Mouse (Mus musculus) splenic B cell, adult 2 months (primary cell): ENCODE data around the gene Fam122c.
A peak's percentile ranks its signal among the peaks of the same experiment; 100 is the strongest.

Experiments used
- DNase-seq: peaks from one replicate; pipeline ENCODE4 v3.0.0-alpha.2; 2011; ENCODE audit warnings: low read depth, low spot score
- H3K27me3 ChIP-seq: 2 replicates; pipeline ENCODE4 v1.6.1; 2012; ENCODE audit warnings: mild to moderate bottlenecking, low read length, moderate library complexity, mixed read lengths; ENCODE audit not compliant: control insufficient read depth, poor library complexity, insufficient read depth, severe bottlenecking
- H3K36me3 ChIP-seq: 2 replicates; pipeline ENCODE4 v1.6.1; 2012; ENCODE audit warnings: mild to moderate bottlenecking, low read length, moderate library complexity, mixed read lengths; ENCODE audit not compliant: control insufficient read depth, poor library complexity, insufficient read depth, severe bottlenecking

Fam122c gene

DNA sequence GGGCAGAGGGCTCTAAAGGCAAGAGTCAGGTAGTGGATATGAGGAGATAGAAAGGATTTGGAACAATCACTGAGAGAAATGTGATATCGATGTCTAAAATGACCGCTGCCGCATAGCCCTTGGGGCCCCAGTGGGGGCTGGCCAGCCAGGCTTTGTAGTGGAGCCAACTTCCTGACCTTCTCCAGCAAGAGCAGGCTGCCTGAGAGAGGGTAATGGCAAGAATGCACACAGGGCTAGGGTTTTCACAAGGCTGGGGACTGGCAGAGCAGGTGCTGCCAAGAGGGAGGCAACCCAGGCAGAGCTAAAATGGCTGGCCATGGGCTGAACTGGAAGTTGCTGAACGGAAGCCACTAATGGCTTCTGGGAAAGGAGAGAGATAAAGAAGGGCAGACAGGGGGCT lies 47.9 kb downstream of the Fam122c start:
- DNase-seq, result no peak
- no peaks in the 10 kb centered on the region for H3K36me3 ChIP-seq
- H3K27me3 ChIP-seq, result no peaks in the 10 kb centered on the region

DNA sequence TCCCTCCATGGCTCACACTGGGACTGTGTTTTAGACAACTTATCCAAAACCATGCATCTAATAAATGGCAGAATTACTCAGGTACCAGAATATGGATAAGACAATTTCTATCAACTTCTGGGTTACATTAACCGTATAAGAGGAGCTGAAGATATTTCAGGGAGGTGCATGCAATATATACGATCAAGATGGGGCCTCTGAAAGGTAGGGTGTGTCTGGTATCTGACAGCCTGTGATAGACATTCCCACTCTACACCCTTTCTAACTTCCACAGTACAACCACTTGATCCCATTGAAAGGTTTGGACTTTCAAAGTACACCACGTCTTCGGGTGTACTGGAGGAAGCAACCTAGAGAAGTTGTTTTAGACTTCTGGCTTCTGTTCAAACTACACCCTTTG lies 57.2 kb downstream of the Fam122c start:
- no peak for DNase-seq
- H3K27me3 ChIP-seq, result no peaks in the 10 kb centered on the region

DNA sequence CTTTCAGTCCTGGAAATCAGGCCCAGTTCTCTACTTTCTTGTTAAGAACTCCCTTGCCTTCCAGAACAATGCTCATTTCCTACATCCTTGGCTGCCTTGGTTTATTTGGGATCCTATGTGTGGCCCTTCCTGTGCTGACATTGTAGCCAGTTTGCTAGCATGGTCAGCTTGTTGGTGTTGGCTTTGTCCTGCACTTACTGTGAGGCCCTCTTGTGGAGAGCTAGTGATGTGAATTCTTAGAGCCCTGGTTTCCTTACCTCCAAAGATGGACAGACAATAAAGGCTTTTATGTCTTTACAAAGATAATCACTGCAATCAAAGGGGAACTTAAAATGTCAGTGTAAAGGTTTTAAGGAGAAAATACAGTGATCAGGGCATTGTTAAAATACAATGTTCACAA lies 64.1 kb downstream of the Fam122c start:
- no peak for DNase-seq
- Histone ChIP-seq H3K36me3 (no peaks in the 10 kb centered on the region), H3K27me3 (no peaks in the 10 kb centered on the region)

More for the DNA sequence above, 57.2 kb downstream of the Fam122c start:
- H3K36me3 ChIP-seq, result no peaks in the 10 kb centered on the region

DNA sequence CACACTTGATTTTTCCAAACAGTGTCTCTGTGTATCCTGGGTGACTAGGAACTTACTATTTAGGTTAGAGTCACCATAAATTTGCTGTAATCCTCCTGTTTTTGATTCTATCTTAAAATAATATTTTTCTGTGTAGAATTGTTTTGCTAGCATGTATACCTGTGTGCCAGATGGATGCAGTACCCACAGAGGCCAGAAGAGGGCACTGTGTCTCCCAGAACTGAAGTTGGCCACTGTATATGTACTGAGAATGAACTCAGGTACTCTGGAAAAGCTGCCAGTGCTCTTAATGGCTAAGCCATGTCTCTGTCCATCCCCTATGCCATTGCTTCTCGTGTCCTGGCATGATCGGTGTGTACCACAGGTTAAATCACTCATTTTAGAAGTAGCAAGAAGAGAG lies 68.3 kb downstream of the Fam122c start:
- Histone ChIP-seq H3K27me3 (no peaks in the 10 kb centered on the region), H3K36me3 (no peaks in the 10 kb centered on the region)
- DNase-seq, result peak; percentile 72

DNA sequence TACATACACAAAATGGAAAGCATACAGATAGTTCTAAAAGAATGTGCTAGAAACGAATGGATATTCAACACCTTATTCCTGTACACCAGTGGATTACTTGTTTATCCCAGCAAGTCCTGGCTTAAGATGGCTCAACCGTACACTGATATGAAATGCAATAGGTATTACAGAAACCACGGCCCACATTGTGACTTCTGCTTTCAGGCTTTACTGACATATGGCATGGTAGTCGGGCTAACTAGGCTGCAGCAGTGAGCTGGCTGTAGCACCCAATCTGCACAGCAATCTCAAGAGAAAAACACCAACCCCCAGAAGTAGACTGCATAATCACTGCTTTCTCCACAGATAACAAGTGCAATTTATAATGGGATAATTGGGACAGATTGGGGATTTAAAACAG lies 75.2 kb downstream of the Fam122c start:
- no peaks in the 10 kb centered on the region for H3K27me3 ChIP-seq
- no peak for DNase-seq
- 0 out of 2 replicates have a peak, but pooled peaks cover 2% of the 10 kb centered on the region for H3K36me3 ChIP-seq

DNA sequence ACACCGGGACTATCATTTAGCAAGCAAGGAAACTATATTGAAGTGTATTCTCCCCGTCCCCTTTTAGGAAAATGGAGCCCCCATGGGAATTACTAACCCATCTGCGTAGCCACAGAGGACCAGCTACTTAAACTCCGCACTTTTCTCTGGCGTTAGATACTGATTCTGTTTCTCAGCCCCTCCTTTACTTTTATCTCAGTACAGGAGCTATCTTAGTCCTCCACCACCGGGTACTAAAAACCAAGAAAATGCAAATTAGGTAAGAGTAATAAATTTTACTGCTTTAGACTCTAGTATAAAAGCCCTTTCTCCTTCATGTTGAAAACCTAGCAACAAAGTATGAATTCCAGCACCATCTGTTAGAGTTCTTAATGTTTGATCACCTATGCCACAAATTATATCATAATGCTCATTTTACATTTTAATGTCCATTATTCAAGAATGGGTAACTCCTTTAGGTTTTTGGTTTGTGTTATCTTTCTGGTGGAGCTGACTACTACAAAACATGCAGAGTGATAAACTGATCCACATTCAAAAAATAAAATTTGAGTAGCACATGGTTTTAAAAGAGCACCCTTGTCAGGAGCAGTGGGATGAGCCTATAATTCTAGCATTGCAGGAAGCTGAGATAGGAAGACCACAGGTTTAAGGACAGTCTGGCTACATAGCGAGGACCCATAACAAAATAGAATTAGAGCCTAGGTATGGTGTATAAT lies 91.6 kb downstream of the Fam122c start:
- Histone ChIP-seq H3K36me3 (no peaks in the 10 kb centered on the region), H3K27me3 (no peaks in the 10 kb centered on the region)
- no peak for DNase-seq

DNA sequence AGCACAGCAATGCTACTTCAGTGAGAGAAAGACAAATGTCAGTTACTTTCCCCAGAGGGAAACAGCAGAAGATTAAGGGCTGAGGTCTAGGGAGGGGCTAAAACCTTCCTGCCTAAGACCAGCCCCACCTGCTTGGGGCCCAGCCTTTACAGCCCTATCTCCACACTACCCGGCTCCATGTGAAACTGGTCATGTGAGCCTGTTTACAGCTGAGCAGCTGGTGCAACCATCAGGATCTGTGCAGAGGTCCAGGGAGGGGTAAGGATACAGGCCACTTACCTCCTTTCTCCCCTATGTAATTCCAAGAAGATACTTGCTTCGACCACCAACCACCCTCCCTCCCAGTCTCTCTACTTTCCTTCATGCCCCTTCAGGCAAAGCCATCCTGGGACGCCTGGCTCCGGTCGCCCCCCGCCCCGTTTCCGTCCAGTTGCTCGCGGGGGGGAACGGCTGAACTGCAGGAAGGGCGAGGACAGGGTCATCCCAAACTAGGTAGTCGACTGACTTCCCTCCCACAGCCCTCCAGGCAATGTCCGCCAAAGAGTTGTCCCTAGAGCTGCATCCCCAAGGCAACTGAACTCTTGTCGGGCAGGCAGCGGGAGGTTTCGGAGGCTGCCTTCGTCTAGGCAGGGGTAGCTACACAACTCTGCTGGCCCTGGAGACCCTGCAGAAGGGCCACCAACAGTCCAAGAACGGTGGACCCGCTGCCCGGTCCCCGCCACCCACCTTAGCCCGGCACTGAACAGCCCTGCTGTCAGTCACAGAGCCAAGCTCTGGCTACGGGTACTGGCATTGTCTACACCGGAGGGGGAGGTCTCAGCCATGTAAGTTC lies 96.5 kb downstream of the Fam122c start:
- DNase-seq, result peak; percentile 24
- Histone ChIP-seq H3K36me3 (no peaks in the 10 kb centered on the region), H3K27me3 (no peaks in the 10 kb centered on the region)

DNA sequence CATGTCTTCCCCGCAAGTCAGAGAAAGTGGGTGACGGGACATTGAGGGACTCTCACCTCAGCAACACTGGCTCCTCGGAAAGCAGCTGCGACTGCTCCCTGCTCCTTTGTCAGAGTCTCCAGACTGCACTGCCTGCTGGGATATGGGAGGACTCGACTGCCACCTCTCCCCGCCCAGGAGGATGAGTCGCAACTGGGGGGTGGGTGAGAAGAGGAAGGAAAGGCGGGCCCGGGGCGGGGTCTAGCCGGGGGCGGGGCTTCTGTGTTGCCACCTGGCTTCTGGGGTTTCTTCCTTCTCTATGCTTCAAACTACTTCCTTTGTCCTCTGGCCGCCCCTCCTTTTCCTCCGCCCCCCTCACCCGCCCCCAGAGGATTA lies 97.1 kb downstream of the Fam122c start, which contains the start of gene Mospd1:
Mospd1 (minus strand) TSS at position 137 of the 375 bp plus-strand sequence.
- DNase-seq, result peak; percentile 87
- no peaks in the 10 kb centered on the region for H3K36me3 ChIP-seq
- no peaks in the 10 kb centered on the region for H3K27me3 ChIP-seq
